Mouse (Mus musculus): Measurements from ENCODE around the gene Mpl.

GRCm38 (mm10) chr4:118402701-118403100 lies 54.6 kb downstream of the Mpl start:
- TF ChIP-seq CTCF (IDR thresholded peaks at IDR 0.05; ENCODE audit: low read depth, low read length) (no peak), POLR2A (IDR thresholded peaks at IDR 0.05; ENCODE audit: extremely low read depth, insufficient read depth, low read length) (no peak)
